Mouse (Mus musculus) urinary bladder, postnatal 36 days (tissue): ENCODE data around the gene Tdpoz5.
"Not testable (repeated sequence)": the region's sequence is repeated elsewhere in the genome, so short reads cannot be mapped to it uniquely, and the experiment has no call there.

Experiments
- DNase-seq, 2 experiments: peaks; one replicate each; pipeline ENCODE4 v3.0.0; 2022; ENCODE audit warnings: low spot score in 2 of 2, mixed read lengths in 1 of 2

Gene Tdpoz5

DNA sequence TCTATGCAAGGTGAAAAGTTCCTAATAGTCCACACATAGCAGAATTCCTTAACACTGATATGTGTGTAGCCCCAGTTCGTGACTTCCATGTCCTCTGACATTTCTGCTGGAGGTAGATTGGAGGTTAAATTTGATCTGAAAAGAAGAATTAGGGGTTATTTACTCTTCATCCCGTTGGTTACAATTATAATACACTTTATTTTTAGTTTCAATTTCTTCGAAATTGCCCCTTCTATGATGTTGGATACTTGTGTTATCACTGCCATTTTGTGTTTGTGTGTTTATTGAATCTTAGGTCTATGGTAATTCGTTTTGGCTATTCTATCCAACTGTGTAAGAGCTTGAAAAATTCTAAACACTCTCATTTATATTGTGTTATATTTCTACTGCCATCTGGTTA, at the start of gene Tdpoz5:
TSS of gene Tdpoz5 (minus strand) at position 101 of the 400 bp plus-strand sequence.
- DNase-seq, result not testable (repeated sequence)

GRCm38 (mm10) chr3:93968938-93969337, 7.8 kb upstream of the Tdpoz5 start:
- DNase-seq, result not testable (repeated sequence)

GRCm38 (mm10) chr3:93943443-93943842, 17.7 kb downstream of the Tdpoz5 start, which contains the start of gene Gm9117:
Gene Gm9117, minus strand, starts transcription at chr3:93943543.
- not testable (repeated sequence) for DNase-seq

DNA sequence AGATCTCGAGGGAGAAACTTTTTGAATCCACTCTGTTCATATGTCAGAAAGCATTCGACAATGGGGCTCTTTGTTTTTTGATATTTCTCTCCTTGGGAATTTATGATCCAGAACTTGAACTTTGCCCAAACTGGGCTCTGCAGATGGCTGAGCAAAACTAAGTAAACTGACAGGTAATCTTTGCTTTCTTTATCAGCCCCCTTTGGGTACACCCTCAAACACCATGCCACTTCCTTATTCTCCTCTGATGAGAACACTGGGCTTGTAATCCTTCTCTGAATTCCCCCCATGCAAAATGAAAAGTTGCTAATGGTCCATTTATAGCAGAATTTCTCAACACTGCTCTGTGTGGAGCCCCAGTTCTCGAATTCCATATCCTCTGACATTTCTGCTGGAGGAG, 22.7 kb downstream of the Tdpoz5 start:
- DNase-seq, result not testable (repeated sequence)
